Mouse (Mus musculus): Measurements from ENCODE around the gene Lrfn3. TPM values are rescaled to one million over a fixed set of nuclear protein-coding genes. Genes with fewer than 3 reads are reported as not detected.
A peak's percentile ranks its signal among the peaks of the same experiment; 100 is the strongest.

The Lrfn3 gene
- polyA plus RNA-seq, 1 experiment from 2014 or later, result 6.7 TPM

DNA sequence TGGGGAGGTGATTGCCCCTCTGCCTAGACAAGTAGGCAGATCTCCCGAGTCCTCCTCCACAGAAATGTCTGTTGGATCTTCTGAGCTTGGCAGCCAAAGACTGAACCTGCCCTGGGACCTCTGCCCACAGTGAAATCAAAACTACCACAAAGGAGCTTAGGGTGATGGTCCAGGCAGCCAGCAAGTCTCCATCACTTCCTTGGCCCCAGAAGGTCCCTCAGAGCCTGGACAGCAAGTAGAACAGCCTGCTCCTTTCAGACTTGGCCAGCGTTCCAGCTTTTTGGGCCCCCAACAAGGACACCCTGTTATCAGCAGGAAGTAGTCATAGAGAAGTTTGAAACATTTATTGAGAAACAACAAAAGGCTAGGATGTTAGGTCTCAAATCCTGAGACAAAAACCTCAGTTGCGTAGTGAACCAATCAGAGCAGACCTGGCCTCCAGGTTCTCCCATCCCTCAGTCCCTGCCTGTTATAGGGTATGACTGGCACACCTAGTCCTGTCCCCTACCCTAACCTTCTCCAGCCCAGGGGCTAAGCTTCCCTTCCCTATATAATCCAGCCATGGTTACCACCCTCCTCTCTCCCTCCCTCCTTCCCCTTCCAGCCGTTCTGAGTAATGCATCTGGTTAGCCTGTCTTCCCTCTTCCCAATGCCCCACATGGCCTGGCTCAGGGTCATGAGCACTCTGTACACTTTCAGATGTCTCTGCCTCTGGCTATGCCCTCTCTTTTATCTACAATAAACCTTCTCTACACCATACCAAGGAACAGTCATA lies 30.4 kb upstream of the Lrfn3 start:
- Histone ChIP-seq H3K4me1 (ENCODE audit: control insufficient read depth, insufficient read depth, low read length) (no peaks in the 10 kb centered on the region), H3K27ac (ENCODE audit: low read length) (no peak overlapping the region), H3K4me3 (ENCODE audit: low read depth, low read length) (no peak overlapping the region), H3K9ac (replicated peaks; ENCODE audit: low read depth, low read length) (no peak overlapping the region), H3K36me3 (ENCODE audit: control insufficient read depth, insufficient read depth, low read length) (no peaks in the 10 kb centered on the region), H3K4me2 (replicated peaks; ENCODE audit: low read depth, low read length) (no peak overlapping the region), H3K27me3 (ENCODE audit: control insufficient read depth, insufficient read depth, low read length) (no peaks in the 10 kb centered on the region), H3K9me3 (ENCODE audit: control insufficient read depth, low read depth, low read length) (no peaks in the 10 kb centered on the region)
- WGBS, result 69% methylated on average over 4 of the region's 4 CpGs
- ATAC-seq (ENCODE audit: insufficient number of reproducible peaks, insufficient read depth, low FRiP score, low read depth), result no peak

DNA sequence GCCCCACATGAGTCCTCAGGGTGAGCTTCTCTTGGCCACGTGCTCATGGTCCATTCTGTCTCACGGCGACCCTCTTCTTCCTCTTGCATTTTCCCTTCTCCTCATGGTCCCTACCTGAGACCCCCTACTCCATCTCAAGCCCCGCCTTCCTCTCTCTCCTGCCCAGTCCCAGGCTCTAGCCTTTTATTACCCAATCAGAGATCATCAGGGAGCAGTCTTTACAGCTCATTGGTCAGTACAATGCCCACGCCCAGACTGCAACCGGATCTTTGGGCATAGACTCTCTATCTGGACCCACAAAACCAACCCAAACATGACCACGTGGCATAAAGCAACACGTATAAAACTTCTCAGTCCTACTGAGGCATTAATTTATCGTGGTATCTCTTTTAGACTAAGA lies 21.5 kb upstream of the Lrfn3 start:
- no peak for ATAC-seq (ENCODE audit: insufficient number of reproducible peaks, insufficient read depth, low FRiP score, low read depth)

DNA sequence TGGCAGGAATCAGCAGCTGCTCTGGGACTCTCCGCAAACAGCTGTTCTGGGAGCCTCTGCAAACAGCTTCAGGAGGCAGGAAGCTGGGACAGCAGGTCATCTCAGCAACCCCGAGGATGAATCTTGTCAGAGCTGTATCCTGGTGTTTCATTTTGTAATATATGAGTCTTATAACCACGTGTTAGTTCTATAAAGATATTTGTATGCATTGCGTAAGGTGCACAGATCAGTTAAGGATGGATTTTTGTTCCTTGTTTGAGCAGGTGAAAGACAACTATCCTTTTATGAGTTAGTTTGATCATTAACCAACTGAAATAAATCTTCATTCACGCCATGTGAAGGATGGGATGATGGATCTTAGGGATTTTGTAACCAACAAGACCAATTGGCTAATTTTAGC lies 17.5 kb upstream of the Lrfn3 start:
- H3K4me1 ChIP-seq (ENCODE audit: control insufficient read depth, insufficient read depth, low read length), result no peaks in the 10 kb centered on the region
- WGBS, result 49% methylated on average over 5 of the region's 5 CpGs

More for the DNA sequence above, 21.5 kb upstream of the Lrfn3 start:
- Histone ChIP-seq H3K9me3 (ENCODE audit: control insufficient read depth, low read depth, low read length) (no peaks in the 10 kb centered on the region), H3K27me3 (ENCODE audit: control insufficient read depth, insufficient read depth, low read length) (no peaks in the 10 kb centered on the region), H3K4me3 (ENCODE audit: low read depth, low read length) (no peak overlapping the region), H3K36me3 (ENCODE audit: control insufficient read depth, insufficient read depth, low read length) (no peaks in the 10 kb centered on the region), H3K27ac (ENCODE audit: low read length) (no peak overlapping the region), H3K4me1 (ENCODE audit: control insufficient read depth, insufficient read depth, low read length) (no peaks in the 10 kb centered on the region), H3K4me2 (replicated peaks; ENCODE audit: low read depth, low read length) (no peak overlapping the region), H3K9ac (replicated peaks; ENCODE audit: low read depth, low read length) (no peak overlapping the region)
- 79% methylated on average over 9 of the region's 9 CpGs for WGBS

DNA sequence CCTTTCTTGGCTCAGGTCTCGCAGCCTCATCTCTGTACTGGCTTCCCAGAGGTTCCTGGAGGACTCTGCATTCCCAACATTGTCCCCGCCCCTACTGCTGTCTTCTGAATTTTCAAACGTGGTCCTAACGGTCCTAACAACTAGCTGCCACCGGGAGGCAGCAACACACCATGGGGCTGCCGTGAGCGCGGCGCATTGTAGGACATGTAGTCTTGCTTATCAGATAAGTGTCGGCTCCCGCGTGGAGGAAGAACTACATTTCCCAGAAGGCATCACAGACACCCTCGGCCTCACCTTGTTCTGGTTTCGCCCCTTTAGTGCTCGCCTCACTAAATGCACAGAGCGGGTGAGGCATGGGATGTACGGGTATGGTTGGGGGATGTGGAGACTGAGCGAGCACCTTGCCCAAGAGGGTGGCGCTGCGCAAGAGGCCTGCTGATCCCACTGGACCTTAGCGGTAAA lies 11.0 kb upstream of the Lrfn3 start:
- under 1% methylated on average over 21 of the region's 21 CpGs for WGBS

More for the DNA sequence above, 17.5 kb upstream of the Lrfn3 start:
- no peak overlapping the region for H3K4me2 ChIP-seq (replicated peaks; ENCODE audit: low read depth, low read length)
- H3K27me3 ChIP-seq (ENCODE audit: control insufficient read depth, insufficient read depth, low read length), result no peaks in the 10 kb centered on the region
- H3K9me3 ChIP-seq (ENCODE audit: control insufficient read depth, low read depth, low read length), result no peaks in the 10 kb centered on the region
- H3K36me3 ChIP-seq (ENCODE audit: control insufficient read depth, insufficient read depth, low read length), result no peaks in the 10 kb centered on the region
- no peak overlapping the region for H3K27ac ChIP-seq (ENCODE audit: low read length)
- no peak overlapping the region for H3K9ac ChIP-seq (replicated peaks; ENCODE audit: low read depth, low read length)
- no peak for ATAC-seq (ENCODE audit: insufficient number of reproducible peaks, insufficient read depth, low FRiP score, low read depth)
- H3K4me3 ChIP-seq (ENCODE audit: low read depth, low read length), result no peak overlapping the region

DNA sequence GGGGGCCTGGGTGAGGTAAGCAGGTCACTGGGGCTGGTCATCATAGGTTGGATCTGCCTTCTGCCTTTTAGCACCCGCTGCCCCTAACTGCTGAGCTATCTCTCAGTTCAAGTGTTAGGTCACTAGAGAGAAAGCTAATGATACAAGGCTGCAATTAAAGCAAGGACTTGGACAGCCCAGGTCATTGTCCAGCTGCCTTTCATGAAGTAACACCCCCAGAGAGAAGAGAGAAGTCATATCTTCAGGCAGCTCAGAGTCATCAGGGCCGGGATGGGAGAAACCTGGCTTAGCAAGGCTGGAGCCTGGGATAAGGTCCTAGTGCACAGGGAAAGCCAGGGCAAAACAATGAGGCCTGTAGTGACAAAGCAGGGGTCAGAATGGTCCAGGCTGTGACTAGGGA lies 4.9 kb upstream of the Lrfn3 start:
- no peak overlapping the region for H3K9ac ChIP-seq (replicated peaks; ENCODE audit: low read depth, low read length)
- H3K4me2 ChIP-seq (replicated peaks; ENCODE audit: low read depth, low read length), result no peak overlapping the region
- no peaks in the 10 kb centered on the region for H3K36me3 ChIP-seq (ENCODE audit: control insufficient read depth, insufficient read depth, low read length)
- no peak for ATAC-seq (ENCODE audit: insufficient number of reproducible peaks, insufficient read depth, low FRiP score, low read depth)
- H3K9me3 ChIP-seq (ENCODE audit: control insufficient read depth, low read depth, low read length), result no peaks in the 10 kb centered on the region
- H3K27ac ChIP-seq (ENCODE audit: low read length), result no peak overlapping the region
- 84% methylated on average over 2 of the region's 2 CpGs for WGBS
- H3K4me1 ChIP-seq (ENCODE audit: control insufficient read depth, insufficient read depth, low read length), result 0 out of 2 replicates have a peak, but pooled peaks cover 3% of the 10 kb centered on the region
- H3K4me3 ChIP-seq (ENCODE audit: low read depth, low read length), result no peak overlapping the region
- no peaks in the 10 kb centered on the region for H3K27me3 ChIP-seq (ENCODE audit: control insufficient read depth, insufficient read depth, low read length)

More for the DNA sequence above, 11.0 kb upstream of the Lrfn3 start:
- H3K27ac ChIP-seq (ENCODE audit: low read length), result peak overlapping the region; percentile 39; the same call in 1 of the 2 replicates
- peak overlapping the region; percentile 65 for H3K4me2 ChIP-seq (replicated peaks; ENCODE audit: low read depth, low read length)
- peak; percentile 97 for ATAC-seq (ENCODE audit: insufficient number of reproducible peaks, insufficient read depth, low FRiP score, low read depth)
- H3K4me1 ChIP-seq (ENCODE audit: control insufficient read depth, insufficient read depth, low read length), result 0 out of 2 replicates have a peak, but pooled peaks cover 3% of the 10 kb centered on the region
- H3K9me3 ChIP-seq (ENCODE audit: control insufficient read depth, low read depth, low read length), result no peaks in the 10 kb centered on the region
- peak overlapping the region; percentile 37 for H3K4me3 ChIP-seq (ENCODE audit: low read depth, low read length)
- no peaks in the 10 kb centered on the region for H3K27me3 ChIP-seq (ENCODE audit: control insufficient read depth, insufficient read depth, low read length)
- no peaks in the 10 kb centered on the region for H3K36me3 ChIP-seq (ENCODE audit: control insufficient read depth, insufficient read depth, low read length)
- peak overlapping the region; percentile 45 for H3K9ac ChIP-seq (replicated peaks; ENCODE audit: low read depth, low read length)

DNA sequence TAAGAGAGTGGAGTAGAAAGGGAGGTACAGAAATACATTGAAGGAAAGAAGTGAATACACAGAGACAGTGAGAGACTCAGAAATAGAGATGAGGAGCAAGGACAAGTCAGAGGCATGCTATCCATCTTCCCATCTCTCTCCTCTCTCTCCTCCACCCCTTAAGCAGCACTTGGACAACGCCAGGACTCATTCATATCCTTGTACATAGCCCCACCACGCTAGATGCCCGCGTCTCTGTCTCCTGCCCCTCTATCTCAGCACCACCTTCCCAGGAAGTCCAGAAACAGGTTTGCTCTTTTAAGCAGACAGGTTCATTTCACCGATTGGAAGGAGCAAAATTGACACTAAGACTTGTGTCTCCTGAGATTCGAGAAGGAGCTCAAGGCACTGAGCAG lies 769 bp upstream of the Lrfn3 start:
- WGBS, result 60% methylated on average over 6 of the region's 6 CpGs
- Histone ChIP-seq H3K9me3 (ENCODE audit: control insufficient read depth, low read depth, low read length) (no peaks in the 10 kb centered on the region), H3K36me3 (ENCODE audit: control insufficient read depth, insufficient read depth, low read length) (peaks cover 8% of the 10 kb centered on the region; the same call in 1 of the 2 replicates), H3K4me3 (ENCODE audit: low read depth, low read length) (peak overlapping the region; percentile 70), H3K27me3 (ENCODE audit: control insufficient read depth, insufficient read depth, low read length) (no peaks in the 10 kb centered on the region), H3K4me1 (ENCODE audit: control insufficient read depth, insufficient read depth, low read length) (peaks cover 19% of the 10 kb centered on the region; the same call in 1 of the 2 replicates), H3K4me2 (replicated peaks; ENCODE audit: low read depth, low read length) (peak overlapping the region; percentile 76), H3K9ac (replicated peaks; ENCODE audit: low read depth, low read length) (peak overlapping the region; percentile 77; the same call in 1 of the 2 replicates), H3K27ac (ENCODE audit: low read length) (no peak overlapping the region)
- ATAC-seq (ENCODE audit: insufficient number of reproducible peaks, insufficient read depth, low FRiP score, low read depth), result no peak

DNA sequence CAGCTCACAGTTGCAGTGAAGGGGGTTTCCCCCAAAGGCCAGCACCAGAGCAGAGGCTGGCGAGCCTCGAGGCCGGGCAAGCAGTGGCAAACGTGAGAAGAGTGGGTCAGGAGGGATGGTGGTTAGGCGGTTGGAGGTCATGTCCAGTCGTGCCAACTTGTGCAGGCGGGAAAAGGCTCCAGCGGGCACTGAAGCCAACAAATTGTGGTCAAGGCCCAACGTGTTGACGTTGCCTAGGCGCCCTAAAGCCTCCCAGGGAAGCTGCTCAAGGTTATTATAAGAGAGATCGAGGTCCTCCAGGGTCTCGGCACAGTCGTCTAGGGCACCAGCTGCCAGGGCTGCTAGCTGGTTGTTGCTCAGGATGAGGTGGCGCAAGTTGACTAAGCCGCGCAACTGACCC lies 2.5 kb downstream of the Lrfn3 start:
- 86% methylated on average over 17 of the region's 17 CpGs for WGBS
- Histone ChIP-seq H3K27me3 (ENCODE audit: control insufficient read depth, insufficient read depth, low read length) (no peaks in the 10 kb centered on the region), H3K4me1 (ENCODE audit: control insufficient read depth, insufficient read depth, low read length) (peaks cover 19% of the 10 kb centered on the region; the same call in 1 of the 2 replicates), H3K36me3 (ENCODE audit: control insufficient read depth, insufficient read depth, low read length) (peaks cover 17% of the 10 kb centered on the region), H3K9me3 (ENCODE audit: control insufficient read depth, low read depth, low read length) (no peaks in the 10 kb centered on the region), H3K9ac (replicated peaks; ENCODE audit: low read depth, low read length) (no peak overlapping the region), H3K4me3 (ENCODE audit: low read depth, low read length) (no peak overlapping the region), H3K4me2 (replicated peaks; ENCODE audit: low read depth, low read length) (peak overlapping the region; percentile 76), H3K27ac (ENCODE audit: low read length) (peak overlapping the region; percentile 86)
- no peak for ATAC-seq (ENCODE audit: insufficient number of reproducible peaks, insufficient read depth, low FRiP score, low read depth)

DNA sequence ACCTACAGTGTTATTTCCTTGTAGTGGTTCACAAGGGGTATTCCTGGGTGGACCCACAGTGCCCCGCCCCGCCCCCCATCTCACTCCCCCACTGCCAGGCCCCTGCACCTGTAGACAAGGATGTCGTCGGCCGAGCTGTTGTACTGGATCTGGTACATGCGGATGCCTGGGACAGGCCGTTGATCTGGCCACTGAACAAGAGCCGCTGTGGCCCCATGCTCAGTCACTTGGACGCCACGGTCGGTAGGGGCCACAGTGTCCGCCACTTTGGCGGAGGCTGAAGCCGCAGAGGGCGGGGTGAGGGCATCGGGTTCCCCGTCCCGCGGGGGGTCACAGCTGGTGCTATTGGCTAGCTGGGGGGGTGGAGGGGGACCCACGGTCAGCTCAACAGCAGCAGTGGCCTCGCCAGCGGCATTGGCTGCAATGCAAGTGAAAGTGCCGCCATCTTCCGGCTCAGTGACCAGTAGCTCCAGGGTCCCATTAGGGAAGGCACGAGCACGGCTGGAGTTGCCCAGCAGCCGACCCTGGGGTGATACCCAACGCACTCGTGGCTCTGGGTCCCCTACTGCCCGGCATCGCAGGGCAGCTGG lies 3.2 kb downstream of the Lrfn3 start:
- Histone ChIP-seq H3K36me3 (ENCODE audit: control insufficient read depth, insufficient read depth, low read length) (peaks cover 17% of the 10 kb centered on the region), H3K4me1 (ENCODE audit: control insufficient read depth, insufficient read depth, low read length) (peaks cover 19% of the 10 kb centered on the region; the same call in 1 of the 2 replicates), H3K27ac (ENCODE audit: low read length) (peak overlapping the region; percentile 86), H3K4me3 (ENCODE audit: low read depth, low read length) (peak overlapping the region; percentile 21; the same call in 1 of the 2 replicates), H3K4me2 (replicated peaks; ENCODE audit: low read depth, low read length) (peak overlapping the region; percentile 40), H3K27me3 (ENCODE audit: control insufficient read depth, insufficient read depth, low read length) (no peaks in the 10 kb centered on the region), H3K9me3 (ENCODE audit: control insufficient read depth, low read depth, low read length) (no peaks in the 10 kb centered on the region), H3K9ac (replicated peaks; ENCODE audit: low read depth, low read length) (0 out of 2 replicates have a peak overlapping the region, but pooled peaks have one; percentile 18)
- 67% methylated on average over 31 of the region's 31 CpGs for WGBS
- ATAC-seq (ENCODE audit: insufficient number of reproducible peaks, insufficient read depth, low FRiP score, low read depth), result peak; percentile 24; the same call in 1 of the 2 replicates
